Mouse (Mus musculus) heart, embryonic 16.5 days (tissue): ENCODE measurements at regions not wholly inside any gene's neighbourhood (a gene's known extent, or its start where the extent isn't known, plus 50 kb on each side); places are given as distances from the start of the nearest gene placed in this dataset.

Experiments used
- ATAC-seq: fragments of 200-750 bp; cut with Nextera tagmentation; replicated peaks from 2 replicates; pipeline ENCODE4 v1.8.0; 2017; ENCODE audit warnings: moderate number of reproducible peaks; ENCODE audit not compliant: insufficient read depth, low FRiP score; ENCODE audit errors: extremely low read depth
- H3K27ac ChIP-seq: fragments of 300-500 bp; sonication (generic); 2 replicates; pipeline ENCODE4 v1.5.1; 2014; ENCODE audit warnings: mild to moderate bottlenecking, low read length, control low read depth, moderate library complexity
- H3K27me3 ChIP-seq: fragments of 300-500 bp; sonication (generic); 2 replicates; pipeline ENCODE4 v1.6.1; 2014; ENCODE audit warnings: low read length, mixed read lengths; ENCODE audit not compliant: control insufficient read depth, insufficient read depth
- H3K36me3 ChIP-seq: fragments of 300-500 bp; sonication (generic); 2 replicates; pipeline ENCODE4 v1.6.1; 2014; ENCODE audit not compliant: control insufficient read depth, insufficient read depth
- H3K4me1 ChIP-seq: fragments of 300-500 bp; sonication (generic); 2 replicates; pipeline ENCODE4 v1.6.1; 2014; ENCODE audit warnings: low read length, mixed read lengths; ENCODE audit not compliant: control insufficient read depth, insufficient read depth
- H3K4me2 ChIP-seq: fragments of 300-500 bp; sonication (generic); 2 replicates; pipeline ENCODE4 v1.6.1; 2014; ENCODE audit warnings: low read depth, mild to moderate bottlenecking, control low read depth, low read length
- H3K4me3 ChIP-seq: fragments of 300-500 bp; sonication (generic); 2 replicates; pipeline ENCODE4 v1.5.1; 2014; ENCODE audit warnings: mild to moderate bottlenecking, control low read depth, low read length
- H3K9ac ChIP-seq: fragments of 300-500 bp; sonication (generic); 2 replicates; pipeline ENCODE4 v1.6.1; 2014; ENCODE audit warnings: low read length, control low read depth
- H3K9me3 ChIP-seq: fragments of 300-500 bp; sonication (generic); replicated peaks from 2 replicates; pipeline ENCODE4 v1.6.1; 2016; ENCODE audit warnings: low read length; ENCODE audit not compliant: control insufficient read depth
- WGBS: fragments of 180-500 bp; shearing (Covaris S2); extraction: QIAGEN DNeasy Blood & Tissue Kit; methylation state at CpG from one replicate; pipeline ENCODE4 v1.1.7; 2014; 5-methylcytosine and 5-hydroxymethylcytosine counted together

GRCm38 (mm10) chr3:102670557-102670956 lies 63.8 kb upstream of the Tspan2 start:
- H3K9me3 ChIP-seq, result no peaks in the 10 kb centered on the region
- no peaks in the 10 kb centered on the region for H3K27me3 ChIP-seq
- H3K36me3 ChIP-seq, result no peaks in the 10 kb centered on the region
- H3K27ac ChIP-seq, result peak overlapping the region; percentile 69
- peaks cover 12% of the 10 kb centered on the region; the same call in 1 of the 2 replicates for H3K4me1 ChIP-seq
- no peak overlapping the region for H3K9ac ChIP-seq
- no peak overlapping the region for H3K4me2 ChIP-seq
- no peak overlapping the region for H3K4me3 ChIP-seq
- no peak; the same call in 1 of the 2 replicates for ATAC-seq
- 26% methylated on average over 5 of the region's 5 CpGs for WGBS

- H3K4me2 ChIP-seq, result no peak overlapping the region
- peak overlapping the region; percentile 69; the same call in 1 of the 2 replicates for H3K27ac ChIP-seq
- H3K4me1 ChIP-seq, result peaks cover 12% of the 10 kb centered on the region; the same call in 1 of the 2 replicates
- no peak overlapping the region for H3K9ac ChIP-seq
- H3K36me3 ChIP-seq, result no peaks in the 10 kb centered on the region
- no peak for ATAC-seq
- H3K4me3 ChIP-seq, result no peak overlapping the region
- WGBS, result 51% methylated on average over 5 of the region's 5 CpGs
- no peaks in the 10 kb centered on the region for H3K27me3 ChIP-seq
- no peaks in the 10 kb centered on the region for H3K9me3 ChIP-seq
Observed at GRCm38 (mm10) chr3:102670972-102671371, 63.4 kb upstream of the Tspan2 start.

GRCm38 (mm10) chr3:102673506-102673905 lies 60.8 kb upstream of the Tspan2 start:
- no peak overlapping the region for H3K4me2 ChIP-seq
- 64% methylated on average over 5 of the region's 5 CpGs for WGBS
- H3K9ac ChIP-seq, result no peak overlapping the region
- H3K4me3 ChIP-seq, result no peak overlapping the region
- no peak for ATAC-seq
- H3K4me1 ChIP-seq, result peaks cover 7% of the 10 kb centered on the region; the same call in 1 of the 2 replicates
- H3K27ac ChIP-seq, result no peak overlapping the region
- no peaks in the 10 kb centered on the region for H3K9me3 ChIP-seq
- no peaks in the 10 kb centered on the region for H3K27me3 ChIP-seq
- no peaks in the 10 kb centered on the region for H3K36me3 ChIP-seq

GRCm38 (mm10) chr3:102674068-102674467 lies 60.3 kb upstream of the Tspan2 start:
- H3K4me1 ChIP-seq, result peaks cover 7% of the 10 kb centered on the region; the same call in 1 of the 2 replicates
- H3K9me3 ChIP-seq, result no peaks in the 10 kb centered on the region
- no peak for ATAC-seq
- no peaks in the 10 kb centered on the region for H3K36me3 ChIP-seq
- no peaks in the 10 kb centered on the region for H3K27me3 ChIP-seq
- H3K9ac ChIP-seq, result no peak overlapping the region
- H3K4me3 ChIP-seq, result no peak overlapping the region
- WGBS, result 41% methylated on average over 2 of the region's 2 CpGs
- no peak overlapping the region for H3K4me2 ChIP-seq
- H3K27ac ChIP-seq, result no peak overlapping the region

GRCm38 (mm10) chr3:102676946-102677534 lies 57.3 kb upstream of the Tspan2 start:
- Histone ChIP-seq H3K4me2 (no peak overlapping the region), H3K4me3 (no peak overlapping the region), H3K27me3 (no peaks in the 10 kb centered on the region), H3K27ac (no peak overlapping the region), H3K9ac (no peak overlapping the region), H3K4me1 (no peaks in the 10 kb centered on the region), H3K36me3 (no peaks in the 10 kb centered on the region), H3K9me3 (no peaks in the 10 kb centered on the region)
- ATAC-seq, result no peak
- 74% methylated on average over 7 of the region's 7 CpGs for WGBS

- 70% methylated on average over 1 of the region's 1 CpGs for WGBS
- no peaks in the 10 kb centered on the region for H3K36me3 ChIP-seq
- no peaks in the 10 kb centered on the region for H3K27me3 ChIP-seq
- no peak overlapping the region for H3K4me2 ChIP-seq
- no peaks in the 10 kb centered on the region for H3K9me3 ChIP-seq
- no peak overlapping the region for H3K27ac ChIP-seq
- no peak overlapping the region for H3K9ac ChIP-seq
- ATAC-seq, result 0 out of 2 replicates have a peak, but pooled peaks have one; percentile 52
- H3K4me1 ChIP-seq, result no peaks in the 10 kb centered on the region
- H3K4me3 ChIP-seq, result no peak overlapping the region
Observed at GRCm38 (mm10) chr3:102678516-102678915, 55.8 kb upstream of the Tspan2 start.

- H3K9me3 ChIP-seq, result no peaks in the 10 kb centered on the region
- WGBS, result 56% methylated on average over 8 of the region's 8 CpGs
- ATAC-seq, result no peak
- H3K9ac ChIP-seq, result no peak overlapping the region
- H3K27ac ChIP-seq, result no peak overlapping the region
- H3K4me3 ChIP-seq, result no peak overlapping the region
- H3K4me1 ChIP-seq, result no peaks in the 10 kb centered on the region
- H3K4me2 ChIP-seq, result no peak overlapping the region
- H3K27me3 ChIP-seq, result no peaks in the 10 kb centered on the region
- no peaks in the 10 kb centered on the region for H3K36me3 ChIP-seq
Observed at GRCm38 (mm10) chr3:102682424-102682823, 51.9 kb upstream of the Tspan2 start.

GRCm38 (mm10) chr3:102683541-102683940 lies 50.8 kb upstream of the Tspan2 start:
- Histone ChIP-seq H3K27ac (no peak overlapping the region), H3K27me3 (no peaks in the 10 kb centered on the region), H3K4me1 (no peaks in the 10 kb centered on the region), H3K4me2 (no peak overlapping the region), H3K9ac (no peak overlapping the region), H3K4me3 (no peak overlapping the region), H3K36me3 (no peaks in the 10 kb centered on the region), H3K9me3 (no peaks in the 10 kb centered on the region)
- ATAC-seq, result no peak
- WGBS, result 64% methylated on average over 10 of the region's 10 CpGs
